Mouse (Mus musculus): ENCODE results near the gene Atg14.
A peak's percentile ranks its signal among the peaks of the same experiment; 100 is the strongest.
"Not testable (repeated sequence)": the region's sequence is repeated elsewhere in the genome, so short reads cannot be mapped to it uniquely, and the experiment has no call there.

The Atg14 gene

GRCm38 (mm10) chr14:47544286-47544685 is 26.2 kb downstream of the Atg14 start:
- no peak for DNase-seq (ENCODE audit: low read depth, low spot score)

DNA sequence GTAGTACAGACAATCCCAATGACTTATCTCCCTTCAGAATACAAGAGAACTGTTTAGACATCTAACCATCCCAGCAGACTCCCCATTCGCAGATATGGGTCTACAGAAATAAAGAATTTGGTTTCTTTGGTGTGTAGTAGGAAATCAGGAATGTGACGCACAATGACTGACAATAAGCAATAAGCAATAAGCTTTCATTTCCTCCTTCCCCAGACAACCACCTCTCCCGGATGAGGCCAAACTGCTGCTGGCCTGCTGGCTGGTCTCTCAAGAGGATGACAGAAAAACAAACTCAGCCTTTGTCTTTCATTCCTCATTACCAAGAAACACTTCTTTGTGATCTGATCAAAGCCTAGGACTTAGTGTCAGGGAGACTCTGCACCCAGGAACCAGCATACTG is 28.2 kb downstream of the Atg14 start:
- no peak for DNase-seq (ENCODE audit: low read depth, low spot score)

DNA sequence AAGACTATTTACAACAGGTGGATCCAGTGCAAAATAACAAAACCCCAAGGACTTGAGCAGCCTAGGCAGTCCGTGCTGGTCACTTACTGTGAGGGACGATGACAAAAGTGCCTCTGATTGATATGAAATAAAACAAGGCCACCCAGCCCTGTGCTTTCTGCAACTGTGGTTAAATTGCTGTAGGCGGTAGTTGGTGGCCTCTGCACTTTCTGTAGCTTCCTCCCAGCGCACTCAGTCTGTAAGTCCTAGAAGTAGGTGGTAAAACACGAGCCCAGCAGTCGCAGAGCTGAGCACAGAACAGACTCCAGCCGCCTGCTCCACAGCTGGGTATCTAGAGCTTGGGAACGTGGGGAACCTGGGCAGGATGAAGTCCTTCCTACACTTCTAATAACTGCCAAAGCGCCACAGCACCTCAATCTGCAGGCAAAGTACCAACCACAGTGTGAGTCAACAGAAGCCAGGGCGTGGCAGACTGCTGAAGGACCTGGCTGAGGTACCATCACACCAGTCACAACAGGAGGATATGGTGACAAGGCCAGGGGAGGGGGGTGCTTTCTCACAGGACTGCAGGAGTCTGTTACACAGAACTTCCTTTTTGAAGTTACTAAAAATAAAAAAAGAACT is 29.0 kb downstream of the Atg14 start:
- DNase-seq (ENCODE audit: low read depth, low spot score) = no peak

DNA sequence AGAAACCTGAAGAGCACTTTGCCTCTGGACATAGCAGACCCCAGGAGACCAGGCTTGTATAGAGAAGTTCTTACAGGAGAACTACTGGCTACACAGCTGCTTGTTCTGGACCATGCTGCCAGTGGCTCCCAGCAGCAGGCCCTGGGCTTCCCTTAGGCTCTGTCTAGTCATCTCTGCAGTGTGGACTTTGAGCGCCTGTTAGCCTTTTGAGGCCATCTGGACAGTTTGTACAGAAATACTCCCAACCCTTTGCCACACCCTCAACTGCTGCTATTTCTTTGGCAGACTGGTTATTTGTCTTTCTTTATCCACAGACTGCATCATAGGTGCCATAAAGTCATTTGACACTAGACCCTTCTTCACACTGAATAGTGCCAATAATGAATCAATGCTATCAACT is 35.4 kb downstream of the Atg14 start:
- no peak for DNase-seq (ENCODE audit: low read depth, low spot score)

DNA sequence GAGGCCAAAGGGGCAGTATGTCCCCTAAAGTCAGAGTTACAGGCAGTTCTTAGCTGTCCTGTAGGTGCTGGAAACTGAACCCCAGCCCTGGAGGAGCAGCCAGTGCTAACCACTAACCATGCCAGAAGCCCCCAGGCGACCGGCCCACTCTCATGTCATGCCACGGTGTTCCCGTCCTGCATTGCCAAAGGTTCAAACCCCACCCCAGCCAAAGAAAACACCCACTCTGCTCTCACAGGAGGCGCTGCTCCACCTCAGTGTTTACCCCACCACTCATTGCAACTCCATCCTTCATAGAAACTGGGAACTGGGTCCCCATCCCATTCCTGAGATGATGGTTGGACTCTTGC is 36.3 kb downstream of the Atg14 start:
- DNase-seq (ENCODE audit: low read depth, low spot score) = no peak

DNA sequence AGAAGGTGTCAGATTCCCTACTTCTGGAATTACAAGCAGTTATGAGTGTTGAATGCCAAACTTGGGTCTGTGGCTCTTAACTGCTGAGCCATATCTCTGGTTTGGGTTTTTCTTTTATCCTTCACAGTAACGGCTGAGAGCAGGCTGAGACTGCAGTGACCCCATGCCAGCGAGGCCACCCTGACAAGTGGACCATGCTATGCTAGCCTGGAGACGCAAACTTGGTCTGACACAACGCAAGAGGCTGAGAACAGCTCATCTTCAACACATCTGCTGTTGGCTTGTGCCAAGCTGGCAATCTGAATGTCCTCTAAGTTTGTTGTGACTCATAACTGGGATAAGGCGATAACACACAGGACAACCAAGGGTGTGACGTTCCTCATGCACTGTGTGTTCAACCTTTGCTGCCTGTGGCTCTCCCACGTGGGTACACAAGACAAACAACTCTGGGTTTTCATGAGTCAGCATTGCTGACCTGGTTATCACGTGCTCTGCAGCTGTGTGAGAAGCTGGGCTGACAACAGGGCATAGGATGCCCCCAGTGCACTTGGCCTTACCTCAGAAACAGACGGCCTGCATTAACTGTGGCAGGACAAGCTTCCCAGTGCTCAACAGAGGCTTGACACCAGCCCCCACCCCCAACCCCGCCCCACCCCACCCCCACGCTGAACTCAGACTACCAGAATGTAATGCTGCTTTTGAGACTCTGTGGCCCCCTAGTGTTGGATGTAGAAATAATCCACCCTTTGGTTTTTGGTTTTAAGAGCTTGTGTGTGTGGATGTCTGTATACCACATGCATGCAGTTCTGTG is 36.9 kb downstream of the Atg14 start:
- DNase-seq (ENCODE audit: low read depth, low spot score) = peak; percentile 95

GRCm38 (mm10) chr14:47532496-47532895 is 38.0 kb downstream of the Atg14 start:
- DNase-seq (ENCODE audit: low read depth, low spot score) = peak; percentile 54

DNA sequence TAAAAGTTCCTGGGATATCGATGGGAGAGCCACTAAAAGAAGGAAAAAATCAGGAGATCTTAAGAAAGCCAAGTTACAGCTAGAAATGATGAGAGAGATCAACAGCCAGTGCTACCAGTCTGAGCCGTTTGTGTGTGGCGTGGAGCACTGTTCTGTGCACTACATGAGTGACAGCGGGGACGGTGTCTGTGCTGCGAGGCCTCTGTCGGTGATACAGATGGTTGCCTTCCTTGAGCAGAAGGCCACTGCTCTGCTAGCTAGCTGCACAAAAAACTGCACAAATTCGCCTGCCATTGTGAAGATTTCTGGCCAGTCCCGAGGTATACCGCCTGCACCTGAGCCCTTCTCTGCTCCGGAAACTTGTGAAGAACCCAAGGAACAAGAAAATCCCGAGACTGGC is 40.9 kb downstream of the Atg14 start:
- DNase-seq (ENCODE audit: low read depth, low spot score) = not testable (repeated sequence)

GRCm38 (mm10) chr14:47529019-47529418 is 41.4 kb downstream of the Atg14 start:
- DNase-seq (ENCODE audit: low read depth, low spot score) = peak; percentile 65

GRCm38 (mm10) chr14:47528293-47528692 is 42.2 kb downstream of the Atg14 start:
- no peak for DNase-seq (ENCODE audit: low read depth, low spot score)

DNA sequence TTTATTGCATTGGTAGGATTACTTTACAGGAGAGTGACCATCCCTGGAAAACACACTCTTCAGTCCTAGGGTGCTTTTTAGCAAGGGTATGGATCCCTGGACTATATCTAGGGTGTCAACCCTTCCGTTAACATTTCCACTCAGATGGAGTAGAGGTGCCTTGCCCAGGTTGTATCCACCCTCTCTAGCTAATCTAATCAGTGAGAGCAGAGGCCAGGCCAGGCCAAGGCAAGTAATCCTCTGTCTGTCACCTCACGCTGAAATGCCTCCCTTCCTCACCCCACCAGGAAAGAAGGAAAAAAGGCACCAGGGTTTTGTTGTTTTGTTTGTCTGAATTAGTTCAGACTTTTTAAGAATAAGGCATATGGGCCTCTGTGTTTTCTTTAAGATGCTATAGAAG is 42.6 kb downstream of the Atg14 start:
- no peak for DNase-seq (ENCODE audit: low read depth, low spot score)

GRCm38 (mm10) chr14:47525861-47526260 is 44.6 kb downstream of the Atg14 start:
- DNase-seq (ENCODE audit: low read depth, low spot score) = no peak

DNA sequence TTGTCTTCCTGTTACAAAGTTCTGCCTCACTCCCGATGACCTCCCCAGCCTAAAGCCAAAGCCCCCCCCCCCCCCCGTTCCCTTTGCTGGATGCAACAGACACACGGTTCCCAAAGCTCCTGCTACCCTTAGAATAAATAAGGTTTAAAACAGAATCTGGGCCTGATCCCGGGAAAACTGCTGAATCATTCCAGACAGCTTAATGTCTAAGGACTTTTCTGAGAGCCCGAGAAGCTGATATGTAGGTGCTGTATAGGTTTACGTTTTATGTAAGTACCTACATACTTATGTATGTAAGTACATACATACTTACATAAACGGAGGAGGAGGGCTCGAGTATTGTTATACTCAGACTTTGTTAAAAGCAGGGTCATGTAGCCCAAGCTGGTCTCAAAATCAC is 45.1 kb downstream of the Atg14 start:
- no peak for DNase-seq (ENCODE audit: low read depth, low spot score)

- no peak for DNase-seq (ENCODE audit: low read depth, low spot score)
These were observed 48.1 kb downstream of the Atg14 start for GRCm38 (mm10) chr14:47522301-47522700.

DNA sequence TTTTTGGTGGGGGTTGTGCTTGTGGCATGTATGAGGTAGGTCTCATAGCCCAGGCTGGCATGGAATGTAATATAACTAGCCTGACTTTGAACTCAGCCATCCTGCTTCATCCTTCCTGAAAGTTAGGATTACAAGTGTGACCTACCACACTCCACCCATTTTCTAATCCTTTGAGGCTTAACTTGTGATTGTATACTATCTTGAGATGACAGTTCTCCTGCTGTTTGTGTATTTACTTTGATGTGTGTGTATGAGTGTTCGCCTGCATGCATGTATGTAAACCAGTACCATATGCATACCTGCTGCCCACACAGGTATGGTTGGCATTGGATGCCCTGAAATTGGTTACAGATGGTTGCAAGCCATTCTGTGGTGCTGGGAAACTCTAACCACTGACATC is 48.8 kb downstream of the Atg14 start:
- DNase-seq (ENCODE audit: low read depth, low spot score) = no peak

- DNase-seq (ENCODE audit: low read depth, low spot score) = no peak
These were observed 49.5 kb downstream of the Atg14 start for GRCm38 (mm10) chr14:47520751-47521449.

DNA sequence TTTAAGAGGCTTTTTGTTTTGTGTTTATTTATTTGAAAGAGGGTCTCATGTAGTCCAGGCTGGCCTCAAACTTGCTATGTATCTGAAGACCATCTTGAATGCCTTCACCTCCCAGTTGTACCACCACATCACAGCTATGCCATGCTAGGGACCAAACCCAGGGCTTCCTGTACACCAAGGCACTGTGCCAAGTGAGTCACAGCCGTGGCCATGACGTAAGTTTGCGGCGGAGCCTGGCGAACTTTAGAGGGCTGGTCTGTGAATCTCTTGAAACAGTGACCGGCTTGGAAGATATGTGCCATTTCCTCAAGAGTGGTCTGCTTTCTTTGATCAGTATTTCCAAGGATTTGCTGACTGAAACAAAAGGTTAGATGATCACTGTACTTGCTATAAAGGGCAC is 51.8 kb downstream of the Atg14 start:
- peak; percentile 76 for DNase-seq (ENCODE audit: low read depth, low spot score)

DNA sequence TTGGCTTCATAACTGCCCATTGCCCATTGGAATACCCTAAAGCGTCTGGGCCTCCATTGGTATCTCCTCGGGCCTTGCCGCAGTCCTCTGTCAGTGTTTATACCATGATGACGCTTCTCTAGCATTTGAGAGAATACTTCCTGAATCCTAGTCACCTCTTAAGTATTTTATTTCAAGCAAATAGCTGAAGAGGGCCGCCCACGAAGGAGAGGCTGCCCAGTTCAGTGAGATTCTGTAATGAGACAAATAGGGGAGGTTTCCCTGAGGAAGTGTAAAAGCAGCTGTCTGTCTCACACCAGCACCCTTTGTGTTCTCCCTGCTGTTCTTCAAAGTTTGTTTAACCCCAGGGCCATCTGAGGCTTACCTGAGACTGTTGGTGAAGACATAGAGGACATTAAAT is 53.7 kb downstream of the Atg14 start:
- peak; percentile 56 for DNase-seq (ENCODE audit: low read depth, low spot score)

DNA sequence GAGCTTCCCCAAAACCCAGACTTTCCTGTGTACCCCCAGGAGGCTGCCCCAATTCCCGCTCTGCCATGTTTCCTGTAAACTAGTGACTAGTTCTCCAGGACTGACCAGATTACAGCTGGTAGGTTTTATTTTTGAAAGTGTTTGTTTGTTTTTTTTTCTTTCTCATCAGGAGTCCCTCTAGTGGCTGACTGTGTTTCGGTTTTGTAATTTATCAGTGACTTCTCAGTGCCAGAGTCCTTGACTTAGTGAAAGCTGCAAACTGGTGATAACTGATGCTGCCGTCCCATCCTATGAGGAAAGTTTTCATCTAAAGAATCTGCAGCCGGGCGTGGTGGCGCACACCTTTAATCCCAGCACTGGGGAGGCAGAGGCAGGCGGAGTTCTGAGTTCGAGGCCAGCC is 54.8 kb downstream of the Atg14 start:
- DNase-seq (ENCODE audit: low read depth, low spot score) = peak; percentile 33

DNA sequence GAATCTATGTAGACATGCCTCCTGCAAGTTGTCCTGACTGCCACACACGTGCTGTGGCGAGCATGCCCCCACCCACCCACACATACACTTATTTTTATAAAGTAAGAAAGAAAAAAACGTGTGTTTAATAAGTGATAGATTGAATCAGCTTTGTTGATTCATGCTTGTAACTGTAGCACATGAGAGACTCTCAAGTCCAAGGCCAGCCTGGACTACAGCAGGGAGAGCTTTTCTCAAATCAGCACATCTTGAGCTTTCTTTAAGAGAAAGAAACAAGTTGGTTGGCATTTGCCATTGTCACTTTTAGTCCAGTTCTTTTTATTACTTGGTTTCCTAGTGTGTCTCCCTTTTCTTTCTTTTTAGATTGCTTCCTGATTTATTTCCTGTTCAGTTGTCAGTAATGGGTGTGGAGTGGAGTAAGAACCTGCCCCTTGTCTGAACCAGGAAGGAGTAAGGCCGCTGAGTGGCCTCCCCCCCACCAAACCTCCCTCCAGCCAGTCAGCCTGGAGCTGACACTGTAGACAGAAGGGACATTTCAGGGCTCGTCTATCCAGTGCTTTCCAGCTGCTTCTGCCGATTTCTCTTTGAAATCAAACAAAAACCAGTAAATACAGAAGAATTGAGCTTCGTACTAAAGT is 55.5 kb downstream of the Atg14 start:
- no peak for DNase-seq (ENCODE audit: low read depth, low spot score)

- DNase-seq (ENCODE audit: low read depth, low spot score) = no peak
These were observed 56.8 kb downstream of the Atg14 start for GRCm38 (mm10) chr14:47513606-47514005.

GRCm38 (mm10) chr14:47510244-47510643 is 60.2 kb downstream of the Atg14 start:
- DNase-seq (ENCODE audit: low read depth, low spot score) = no peak
